Mouse (Mus musculus) retina, adult 2 months (tissue): ENCODE measurements around the gene Trpm5.

Experiments used
- DNase-seq: peaks from one replicate; pipeline ENCODE4 v3.0.0-alpha.2; 2012; ENCODE audit warnings: low read depth, low spot score

The Trpm5 gene

DNA sequence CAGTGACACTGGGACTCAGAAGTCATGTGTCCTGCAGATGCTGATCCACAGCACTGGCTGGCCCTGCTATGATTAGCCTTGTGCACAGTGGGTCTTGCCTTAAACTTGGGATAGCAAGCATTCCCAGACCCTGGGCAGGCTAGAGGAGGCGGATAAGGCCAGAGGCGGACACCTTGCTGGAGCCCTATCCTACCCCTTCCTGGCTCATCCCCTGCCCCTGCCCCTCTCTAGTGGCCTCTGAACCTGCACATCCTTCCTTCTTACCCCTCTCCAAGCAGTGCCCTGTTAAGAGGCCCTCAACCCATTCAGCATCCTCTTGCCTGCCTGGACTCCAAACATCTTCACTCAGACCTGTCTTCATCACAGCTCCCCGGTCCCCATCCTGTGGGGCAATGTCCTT lies 53.9 kb downstream of the Trpm5 start:
- no peak for DNase-seq

DNA sequence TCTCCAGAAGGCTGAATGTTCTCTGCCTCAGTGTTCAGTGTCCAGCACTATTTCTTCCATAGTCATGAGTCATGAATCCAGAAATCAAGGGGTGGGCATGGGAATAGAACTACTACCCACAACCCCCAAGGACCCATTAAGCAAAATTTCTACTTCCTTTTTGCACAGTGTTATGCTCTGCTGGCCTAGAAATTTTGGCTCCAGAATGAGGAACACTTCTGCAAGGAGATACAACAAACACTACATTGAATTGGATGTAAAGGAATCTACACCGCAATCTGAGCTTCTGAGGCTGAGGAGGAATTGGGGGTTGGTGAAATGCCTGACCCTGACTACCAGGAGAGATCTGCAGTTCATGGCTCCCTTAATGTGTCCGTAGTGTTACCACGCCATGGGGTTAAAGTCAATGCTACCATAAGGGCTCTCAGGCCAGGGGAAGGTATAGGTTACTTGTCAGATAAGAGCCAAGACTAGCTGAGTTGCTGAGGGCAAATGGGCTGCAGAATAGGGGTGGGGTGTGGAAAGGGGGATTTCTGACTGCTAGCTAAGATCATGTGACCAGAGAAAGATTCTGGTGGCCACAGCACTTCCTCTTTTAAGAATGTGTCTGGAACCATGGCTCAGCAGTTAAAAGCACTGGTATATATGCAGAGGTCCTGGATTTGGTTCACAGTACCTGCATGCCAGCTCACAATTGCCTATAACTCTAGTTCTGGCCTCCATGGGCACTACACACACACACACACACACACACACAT lies 56.1 kb downstream of the Trpm5 start:
- DNase-seq: no peak

- no peak for DNase-seq
Observed at GRCm38 (mm10) chr7:143037306-143037705, 57.1 kb downstream of the Trpm5 start.

DNA sequence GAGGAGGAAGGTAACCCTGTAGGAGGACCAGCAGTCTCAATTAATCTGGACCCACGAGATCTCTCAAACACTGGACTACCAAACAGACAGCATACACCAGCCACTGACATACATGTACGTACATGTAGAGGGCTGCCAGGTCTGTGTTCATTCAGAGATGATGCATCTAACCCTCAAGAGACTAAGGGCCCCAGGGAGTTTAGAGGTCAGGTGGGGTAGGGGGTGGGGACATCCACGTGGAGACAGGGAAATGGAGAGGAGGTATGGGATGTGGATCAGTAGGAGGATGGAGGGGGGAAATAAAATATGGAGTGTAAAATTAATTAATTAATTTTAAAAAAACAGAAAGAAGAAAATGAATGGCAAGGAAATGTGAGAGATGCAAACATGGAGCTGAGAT lies 57.7 kb downstream of the Trpm5 start:
- DNase-seq: no peak

DNA sequence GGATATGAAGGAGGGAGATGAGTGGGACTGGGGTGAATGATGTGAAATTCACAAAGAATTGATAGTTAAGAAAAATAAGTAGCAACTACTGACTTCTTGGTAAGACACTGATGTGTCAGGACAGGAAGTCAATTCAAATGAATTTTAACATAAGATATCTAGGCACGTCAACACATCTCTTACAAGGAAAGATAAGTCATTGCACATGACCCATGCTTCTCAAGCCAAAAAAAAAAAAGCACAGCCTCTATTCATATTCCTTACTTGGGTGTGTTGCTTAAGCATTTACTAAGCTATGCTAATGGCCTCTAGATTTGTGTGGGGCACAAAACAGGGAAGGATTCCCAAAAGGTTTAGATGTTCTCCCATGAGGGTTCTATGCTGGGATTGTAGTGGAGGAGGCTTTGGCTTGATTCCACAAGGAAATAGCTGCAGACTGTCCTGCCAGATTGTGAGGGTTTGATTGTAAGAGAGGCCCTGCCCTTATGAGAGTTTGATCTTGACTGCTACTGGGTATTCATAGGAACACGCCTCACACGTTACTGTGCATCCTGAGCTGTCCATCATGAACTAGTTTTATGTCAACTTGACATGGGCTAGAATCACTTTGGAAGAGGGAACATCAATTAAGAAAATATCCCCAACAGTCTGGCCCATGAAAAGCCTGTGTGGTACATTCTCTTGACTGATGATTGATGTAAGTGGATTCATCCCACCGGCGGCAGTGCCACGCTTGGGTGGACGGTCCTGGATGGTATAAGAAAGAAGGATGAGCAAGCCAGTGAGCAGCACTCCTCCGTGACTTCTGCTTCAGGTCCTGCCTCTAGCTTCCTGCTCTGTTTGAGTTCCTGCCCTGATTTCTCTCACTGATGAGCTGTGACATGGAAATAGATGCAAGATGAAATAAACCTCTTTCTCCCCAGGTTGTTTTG lies 59.7 kb downstream of the Trpm5 start:
- DNase-seq: no peak

GRCm38 (mm10) chr7:143034112-143034511 lies 60.3 kb downstream of the Trpm5 start:
- no peak for DNase-seq

GRCm38 (mm10) chr7:143033581-143033980 lies 60.9 kb downstream of the Trpm5 start:
- no peak for DNase-seq

GRCm38 (mm10) chr7:143031816-143032215 lies 62.6 kb downstream of the Trpm5 start:
- no peak for DNase-seq

- no peak for DNase-seq
Observed at GRCm38 (mm10) chr7:143027196-143027595, 67.2 kb downstream of the Trpm5 start.

GRCm38 (mm10) chr7:143025496-143025895 lies 68.9 kb downstream of the Trpm5 start:
- no peak for DNase-seq

DNA sequence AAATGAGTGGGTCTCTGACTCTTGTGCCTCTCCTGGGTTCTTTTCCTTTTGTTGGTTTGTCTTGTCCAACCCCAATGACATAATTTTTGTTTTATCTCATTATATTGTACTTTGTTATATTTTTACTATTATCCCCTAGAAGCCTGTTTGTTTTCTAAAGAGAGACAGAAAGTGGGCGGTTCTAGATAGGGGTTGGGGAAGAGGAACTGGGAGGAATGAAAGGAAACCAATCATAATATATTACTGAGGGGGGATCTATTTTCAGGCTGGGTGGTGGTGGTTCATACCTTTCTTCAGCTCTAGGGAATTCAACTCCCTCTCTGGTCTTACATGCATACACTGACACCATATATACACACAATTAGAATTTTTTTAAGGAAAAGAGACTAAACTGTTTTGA lies 70.1 kb downstream of the Trpm5 start:
- DNase-seq: no peak

DNA sequence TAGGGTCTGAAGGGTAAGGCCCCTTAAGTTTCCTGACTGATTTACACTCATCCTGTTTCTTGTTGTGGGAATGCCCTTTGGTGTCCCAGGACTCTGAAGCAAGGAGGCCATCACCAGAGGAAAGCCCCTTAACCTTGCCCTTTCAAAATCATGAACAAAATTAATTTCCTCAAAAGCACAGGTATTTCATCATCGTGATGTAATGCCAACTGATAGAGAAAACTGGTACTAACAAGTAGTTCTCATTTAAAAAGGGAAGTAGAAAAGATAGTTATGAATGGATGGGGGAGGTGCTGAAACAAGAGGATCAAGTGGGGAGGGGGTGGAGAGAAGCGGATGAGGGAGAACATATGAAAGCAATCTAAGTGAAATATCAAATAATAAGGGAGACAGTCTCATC lies 70.9 kb downstream of the Trpm5 start:
- DNase-seq: no peak

DNA sequence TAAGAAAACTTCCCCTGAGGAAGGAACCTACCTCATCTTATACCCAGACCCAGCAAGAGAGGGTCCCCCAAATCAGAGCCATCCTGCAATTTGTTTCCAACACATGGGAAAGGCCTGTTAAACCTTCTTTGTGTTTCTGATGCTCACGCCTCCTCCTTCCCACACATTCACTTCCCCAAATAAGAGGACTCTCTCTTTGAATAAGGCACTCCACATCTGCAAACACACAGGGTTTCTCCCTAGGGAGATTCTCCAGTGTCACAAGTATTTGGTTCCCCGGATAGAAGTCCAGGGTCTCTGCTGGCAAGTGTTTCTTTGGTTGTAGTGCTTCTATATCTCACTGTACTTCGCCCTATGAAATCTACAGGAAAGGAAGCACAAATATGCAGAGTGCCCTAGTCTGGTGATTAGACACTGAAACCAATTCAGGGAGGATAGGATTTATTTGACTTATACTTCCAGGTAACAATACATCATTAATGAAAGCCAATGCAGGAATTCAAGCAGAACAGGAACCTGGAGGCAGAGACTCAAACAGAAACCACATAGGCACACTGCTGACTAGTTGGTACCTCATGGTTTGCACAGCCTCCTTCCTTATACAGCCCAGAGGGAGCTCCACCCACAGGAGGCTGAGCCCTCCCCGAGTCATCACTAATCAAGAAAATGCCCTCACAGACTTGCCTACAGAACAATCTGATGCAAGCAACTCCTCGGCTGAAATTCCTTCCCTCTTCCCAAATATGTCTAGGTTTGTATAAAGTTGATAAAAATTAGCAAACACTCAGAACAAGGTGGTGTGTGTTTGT lies 72.9 kb downstream of the Trpm5 start:
- DNase-seq: no peak

DNA sequence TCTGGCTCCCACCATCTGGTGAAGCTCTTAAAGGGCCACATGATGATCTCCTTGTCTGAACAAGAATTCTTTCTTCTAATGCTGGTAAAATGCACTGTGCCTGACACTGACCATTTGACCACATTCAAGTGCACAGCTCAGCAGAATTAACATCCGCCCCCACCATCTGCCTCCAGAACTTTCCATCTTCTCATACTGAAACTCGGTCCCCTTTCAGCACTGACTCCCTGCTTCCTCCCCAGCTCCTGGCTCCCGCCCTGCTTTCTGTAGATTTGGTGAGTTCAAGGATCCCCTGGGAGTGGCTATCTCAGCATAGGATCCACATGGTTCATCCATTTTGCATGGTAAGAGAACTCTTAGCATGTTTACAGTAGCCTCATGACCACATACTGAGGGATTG lies 73.7 kb downstream of the Trpm5 start:
- no peak for DNase-seq

DNA sequence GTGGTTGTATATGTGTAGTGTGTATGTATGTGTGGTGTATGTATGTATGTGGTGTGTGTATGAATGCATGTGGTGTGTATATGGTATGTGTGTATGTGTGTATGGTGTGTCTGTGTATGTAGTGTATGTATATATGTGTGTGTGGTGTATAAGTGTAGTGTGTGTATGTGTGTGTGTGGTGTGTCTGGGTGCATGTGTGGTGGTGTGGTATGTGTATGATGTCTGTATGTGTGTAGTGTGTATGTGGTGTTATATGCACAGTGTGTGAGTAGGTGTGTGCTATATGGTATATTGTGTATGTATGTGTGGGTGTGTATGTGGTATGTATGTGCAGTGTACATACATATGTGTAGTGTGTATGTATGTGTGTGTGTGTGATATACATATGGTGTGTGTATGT lies 74.4 kb downstream of the Trpm5 start:
- no peak for DNase-seq
